Comparison of ENCODE assay signal across 11 mouse cellular contexts in the genomic region with DNA sequence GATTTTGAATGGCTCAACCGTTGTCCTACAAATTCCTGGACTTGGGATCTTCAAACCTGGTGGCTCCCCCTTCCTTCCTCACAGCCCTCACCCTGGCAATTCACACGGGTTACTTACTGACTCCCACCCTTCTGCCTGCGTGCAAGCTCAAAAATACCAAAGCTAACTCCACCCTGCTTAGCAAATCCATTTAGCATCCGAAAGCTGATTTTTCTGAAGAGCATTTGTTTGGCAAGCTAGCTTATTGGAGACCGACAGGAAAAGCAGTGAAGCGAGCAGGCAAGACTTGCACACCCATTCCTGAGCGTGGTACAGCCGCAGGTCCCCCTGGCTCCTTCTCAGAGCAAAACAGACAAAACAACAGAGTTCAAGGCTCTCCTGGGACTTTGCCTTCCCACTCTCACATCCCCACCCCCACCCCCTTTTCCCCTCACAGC. TPM values are rescaled to one million over a fixed set of nuclear protein-coding genes. Genes with fewer than 3 reads are reported as not detected.
A peak's percentile ranks its signal among the peaks of the same experiment; 100 is the strongest.
DNase-seq lines count a peak whose midpoint lies in the region; ATAC-seq lines count a peak whose summit lies in the region.
"Had no signal": no experiment of that assay in that cellular context is flagged by ENCODE, and none has a peak within 500 bp of the region (broad histone marks: within the 10 kb centered on the region; RNA-seq: fewer than 3 reads in every experiment).

No protein-coding gene starts in this region.

- H3K9me3 ChIP-seq in limb, embryonic 13.5 days = no peaks in the 10 kb centered on the region

- peaks cover 79% of the 10 kb centered on the region for H3K4me1 ChIP-seq in limb, embryonic 13.5 days

- WGBS in limb, embryonic 13.5 days = 7% methylated on average over 8 of the region's 8 CpGs

- peak overlapping the region; percentile 2; the same call in 1 of the 2 replicates for H3K4me3 ChIP-seq in limb, embryonic 13.5 days

- H3K9ac ChIP-seq in limb, embryonic 13.5 days = peak overlapping the region; percentile 53

- H3K36me3 ChIP-seq in limb, embryonic 13.5 days = peaks cover 3% of the 10 kb centered on the region; the same call in 1 of the 2 replicates

- peak overlapping the region; percentile 45 for H3K4me2 ChIP-seq in limb, embryonic 13.5 days (replicated peaks)

- H3K27me3 ChIP-seq in limb, embryonic 13.5 days = no peaks in the 10 kb centered on the region

- peak overlapping the region; percentile 99 for H3K27ac ChIP-seq in limb, embryonic 13.5 days

- intact Hi-C loops in heart, postnatal 25 days (cut with DNase I) = no loop called here

- peak; percentile 74 for ATAC-seq in limb, embryonic 13.5 days (ENCODE audit: low FRiP score, low read depth)
- ATAC-seq: inflammation-experienced regulatory T-cells, adult 6 months had no signal

- peak; percentile 25 to 33 for DNase-seq in heart, adult 18-20 months
- no peak for DNase-seq in heart, postnatal 25 days (ENCODE audit: low spot score)
- peak; percentile 89 for DNase-seq in NIH3T3 (ENCODE audit: low read depth)
- DNase-seq in fibroblast of lung, adult 2 months (ENCODE audit: low read depth) = peak; percentile 86
- DNase-seq in c-Kit-positive CD71-positive TER-119-positive erythroid progenitor cells, embryonic 14.5 days (ENCODE audit: low spot score) = no peak
- DNase-seq in lung, postnatal 36 days = no peak
- DNase-seq in adrenal gland, postnatal 14 days = no peak
- DNase-seq: thymus, adult 18-20 months had no signal

RNA-seq across cellular contexts. Expression of gene 4930558K02Rik, which starts 29.2 kb away (rescaled TPM):
- not detected for total RNA-seq in heart, adult 18-20 months (2021)
- total RNA-seq in heart, postnatal 25 days (2021) = not detected
- 0.26 TPM in 1 of 2 replicates, not detected in the other for polyA plus RNA-seq in limb, embryonic 13.5 days (2015; fragmentation: Nextera tagmentation; extraction: Ambion mirVana)
- total RNA-seq in adrenal gland, postnatal 14 days (2021) = not detected in 2 replicates
- total RNA-seq: left cerebral cortex, postnatal 36 days had no signal
- polyA plus RNA-seq: inflammation-experienced regulatory T-cells, adult 6 months had no signal

RNA-seq across cellular contexts. Expression of gene Pigc, which starts 39.7 kb away (rescaled TPM):
- 10 to 100 TPM in 1 of 2 experiments, 1 to 10 TPM in 1; 8.9 to 11.6 TPM for total RNA-seq in heart, adult 18-20 months (2021)
- 10 to 100 TPM; 16.5 to 16.9 TPM for total RNA-seq in heart, postnatal 25 days (2021)
- 53.9 and 57.3 TPM in 2 replicates for polyA plus RNA-seq in limb, embryonic 13.5 days (2015; fragmentation: Nextera tagmentation; extraction: Ambion mirVana)
- total RNA-seq in adrenal gland, postnatal 14 days (2021) = 18.0 and 23.1 TPM in 2 replicates

Comparison
In these comparisons a context has a peak if more than half of its experiments do, and no peak if none do; other contexts are left out.
1. DNase-seq: peak in heart, adult 18-20 months (2 of 2), NIH3T3 (single experiment) and fibroblast of lung, adult 2 months (single experiment); none in heart, postnatal 25 days (single experiment), c-Kit-positive CD71-positive TER-119-positive erythroid progenitor cells, embryonic 14.5 days (single experiment), lung, postnatal 36 days (single experiment) and adrenal gland, postnatal 14 days (single experiment).